Comparison of ENCODE assay signal across 8 mouse cellular contexts in genomic region chr10:85458744-85459344, GRCm38 (mm10).
DNase-seq lines count a peak whose midpoint lies in the region; ATAC-seq and TF ChIP-seq lines count a peak whose summit lies in the region.

No protein-coding gene starts in this region.

- no peaks in the 10 kb centered on the region for H3K36me3 ChIP-seq in C2C12 (ENCODE audit: control insufficient read depth, insufficient read depth)
- no peaks in the 10 kb centered on the region for H3K36me3 ChIP-seq in kidney, embryonic 15.5 days
- H3K36me3 ChIP-seq in midbrain, embryonic 10.5 days: no peaks in the 10 kb centered on the region

- H3K4me2 ChIP-seq in kidney, embryonic 15.5 days: peak overlapping the region; percentile 36

- H3K79me2 ChIP-seq in C2C12 (ENCODE audit: control insufficient read depth, insufficient read depth): no peaks in the 10 kb centered on the region

- no peak overlapping the region for H3K9ac ChIP-seq in kidney, embryonic 15.5 days

- no peak overlapping the region for H3K4me3 ChIP-seq in C2C12 (ENCODE audit: insufficient read depth, poor library complexity, severe bottlenecking)
- no peak overlapping the region for H3K4me3 ChIP-seq in kidney, embryonic 15.5 days (replicated peaks)
- no peak overlapping the region for H3K4me3 ChIP-seq in midbrain, embryonic 10.5 days

- H3K9me3 ChIP-seq in kidney, embryonic 15.5 days (replicated peaks): no peaks in the 10 kb centered on the region
- no peaks in the 10 kb centered on the region for H3K9me3 ChIP-seq in midbrain, embryonic 10.5 days (replicated peaks)

- 24% methylated on average over 17 of the region's 17 CpGs for WGBS in kidney, embryonic 15.5 days
- WGBS in midbrain, embryonic 10.5 days: 59% methylated on average over 17 of the region's 17 CpGs

- H3ac ChIP-seq in C2C12 (ENCODE audit: control insufficient read depth, insufficient read length, low read depth): no peak overlapping the region

- no peak for TF ChIP-seq CTCF in C2C12 (IDR thresholded peaks at IDR 0.05; ENCODE audit: control insufficient read depth, insufficient read depth, insufficient read length)

- H3K79me3 ChIP-seq in C2C12 (ENCODE audit: low read depth): no peaks in the 10 kb centered on the region

- peak; percentile 87 for ATAC-seq in kidney, embryonic 15.5 days (replicated peaks; ENCODE audit: low FRiP score)
- ATAC-seq in megakaryocyte progenitor cell, adult 5-6 weeks (replicated peaks; ENCODE audit: poor library complexity): no peak

- DNase-seq in adrenal gland, adult 18-20 months (ENCODE audit: low spot score in 2 of 2): peak; percentile 25 to 43
- peak; percentile 63 to 82 for DNase-seq in gastrocnemius, adult 8-10 months (ENCODE audit: low spot score in 2 of 2)
- peak; percentile 19 for DNase-seq in midbrain, embryonic 10.5 days (ENCODE audit: low spot score)
- peak; percentile 51 for DNase-seq in urinary bladder, adult 2 months (ENCODE audit: low spot score)
- no peak for DNase-seq in thymus, postnatal 36 days

- peaks cover 23% of the 10 kb centered on the region for H3K4me1 ChIP-seq in kidney, embryonic 15.5 days
- peaks cover 20% of the 10 kb centered on the region for H3K4me1 ChIP-seq in midbrain, embryonic 10.5 days

- no peak overlapping the region for H3K27ac ChIP-seq in kidney, embryonic 15.5 days
- H3K27ac ChIP-seq in midbrain, embryonic 10.5 days (replicated peaks): no peak overlapping the region

- H3K27me3 ChIP-seq in C2C12 (ENCODE audit: control insufficient read depth, insufficient read depth, insufficient read length): no peaks in the 10 kb centered on the region
- no peaks in the 10 kb centered on the region for H3K27me3 ChIP-seq in kidney, embryonic 15.5 days
- H3K27me3 ChIP-seq in midbrain, embryonic 10.5 days (ENCODE audit: low read depth, poor library complexity, severe bottlenecking): peaks cover 3% of the 10 kb centered on the region; the same call in 1 of the 2 replicates

TF ChIP-seq in C2C12, 6 proteins besides CTCF, POLR2A, EP300 and RAD21:
- TF ChIP-seq MYOG (IDR thresholded peaks at IDR 0.05; ENCODE audit: control insufficient read depth, extremely low read depth, insufficient read length) (no peak), FOSL1 (IDR thresholded peaks at IDR 0.05; ENCODE audit: insufficient read depth, low read length, poor library complexity, severe bottlenecking) (no peak), MYOD1 (IDR thresholded peaks at IDR 0.05; ENCODE audit: control insufficient read depth, insufficient read length, low read depth) (peak; percentile 32), CEBPB (IDR thresholded peaks at IDR 0.05; ENCODE audit: low read depth) (no peak)

Comparison
In these comparisons a context has a peak if more than half of its experiments do, and no peak if none do; other contexts are left out.
1. DNase-seq: peak in adrenal gland, adult 18-20 months (2 of 2), gastrocnemius, adult 8-10 months (2 of 2), midbrain, embryonic 10.5 days (single experiment) and urinary bladder, adult 2 months (single experiment); none in thymus, postnatal 36 days (0 of 2).